Mouse (Mus musculus) layer of hippocampus, adult 2 months (tissue): ENCODE results near the gene Acsbg1. TPM values are rescaled to one million over a fixed set of nuclear protein-coding genes. Genes with fewer than 3 reads are reported as not detected.
"Not testable (repeated sequence)": the region's sequence is repeated elsewhere in the genome, so short reads cannot be mapped to it uniquely, and the experiment has no call there.

Experiments
- DNase-seq, 2 experiments: peaks; one replicate each; pipeline ENCODE4 v3.0.0; 2022; ENCODE audit warnings: low spot score in 2 of 2
- H3K27ac ChIP-seq: fragments of 200-600 bp; 2 replicates; pipeline ENCODE4 v1.8.1; 2022
- H3K4me3 ChIP-seq: fragments of 200-600 bp; 2 replicates; pipeline ENCODE4 v1.8.1; 2022; ENCODE audit warnings: mild to moderate bottlenecking
- CTCF ChIP-seq: fragments of 200-600 bp; conservative IDR thresholded peaks from 2 replicates; pipeline ENCODE4 v1.8.1; 2022; ENCODE audit warnings: antibody characterized with exemption, mild to moderate bottlenecking, moderate library complexity
- total RNA-seq, 2 experiments: library from RNA; stranded (reverse); gene quantifications; 2 replicates each; pipeline ENCODE4 v1.2.3; 2021

Acsbg1 gene
- total RNA-seq, 2 experiments from 2014 or later: 106 to 111 TPM

GRCm38 (mm10) chr9:54633401-54633800 is 28.3 kb downstream of the Acsbg1 start:
- TF ChIP-seq CTCF: no peak
- DNase-seq: no peak
- Histone ChIP-seq H3K27ac (no peak overlapping the region), H3K4me3 (no peak overlapping the region)

GRCm38 (mm10) chr9:54630905-54631304 is 30.8 kb downstream of the Acsbg1 start:
- no peak for DNase-seq
- peak; percentile 72 for TF ChIP-seq CTCF
- Histone ChIP-seq H3K4me3 (no peak overlapping the region), H3K27ac (no peak overlapping the region)

GRCm38 (mm10) chr9:54629613-54630261 is 31.9 kb downstream of the Acsbg1 start:
- peak; percentile 58 for TF ChIP-seq CTCF
- no peak overlapping the region for H3K27ac ChIP-seq
- DNase-seq: no peak
- no peak overlapping the region for H3K4me3 ChIP-seq

GRCm38 (mm10) chr9:54628752-54629151 is 32.9 kb downstream of the Acsbg1 start:
- Histone ChIP-seq H3K4me3 (no peak overlapping the region), H3K27ac (no peak overlapping the region)
- peak in 1 of 2 experiments; percentile 22 for DNase-seq
- TF ChIP-seq CTCF: peak; percentile 61

GRCm38 (mm10) chr9:54627240-54627639 is 34.4 kb downstream of the Acsbg1 start:
- H3K27ac ChIP-seq: no peak overlapping the region
- no peak for DNase-seq
- no peak overlapping the region for H3K4me3 ChIP-seq
- no peak for TF ChIP-seq CTCF

GRCm38 (mm10) chr9:54614182-54614850 is 47.4 kb downstream of the Acsbg1 start:
- peak; percentile 51 to 57 for DNase-seq
- H3K4me3 ChIP-seq: no peak overlapping the region
- H3K27ac ChIP-seq: no peak overlapping the region
- TF ChIP-seq CTCF: peak; percentile 89

- TF ChIP-seq CTCF: no peak
- DNase-seq: no peak
- no peak overlapping the region for H3K27ac ChIP-seq
- H3K4me3 ChIP-seq: no peak overlapping the region
These were observed 48.9 kb downstream of the Acsbg1 start for GRCm38 (mm10) chr9:54612781-54613191.

GRCm38 (mm10) chr9:54604886-54605285 is 56.8 kb downstream of the Acsbg1 start:
- peak; percentile 75 for TF ChIP-seq CTCF
- DNase-seq: peak; percentile 22 to 72
- Histone ChIP-seq H3K27ac (no peak overlapping the region), H3K4me3 (no peak overlapping the region)

GRCm38 (mm10) chr9:54604131-54604654 is 57.5 kb downstream of the Acsbg1 start:
- H3K27ac ChIP-seq: no peak overlapping the region
- no peak for TF ChIP-seq CTCF
- no peak overlapping the region for H3K4me3 ChIP-seq
- no peak for DNase-seq

GRCm38 (mm10) chr9:54602916-54603315 is 58.8 kb downstream of the Acsbg1 start:
- Histone ChIP-seq H3K4me3 (no peak overlapping the region), H3K27ac (no peak overlapping the region)
- TF ChIP-seq CTCF: no peak
- no peak for DNase-seq

- H3K27ac ChIP-seq: no peak overlapping the region
- no peak for DNase-seq
- TF ChIP-seq CTCF: no peak
- no peak overlapping the region for H3K4me3 ChIP-seq
These were observed 59.3 kb downstream of the Acsbg1 start for GRCm38 (mm10) chr9:54602386-54602785.

GRCm38 (mm10) chr9:54596752-54597465 is 64.8 kb downstream of the Acsbg1 start:
- no peak overlapping the region for H3K27ac ChIP-seq
- no peak for DNase-seq
- no peak overlapping the region for H3K4me3 ChIP-seq
- no peak for TF ChIP-seq CTCF

- H3K4me3 ChIP-seq, H3K27ac ChIP-seq, DNase-seq: not testable (repeated sequence)
These were observed 68.0 kb downstream of the Acsbg1 start for GRCm38 (mm10) chr9:54593652-54594051.
